Mouse (Mus musculus) embryonic facial prominence, embryonic 15.5 days (tissue): ENCODE results near the gene 1110004F10Rik. TPM values are rescaled to one million over a fixed set of nuclear protein-coding genes. Genes with fewer than 3 reads are reported as not detected.
"Not testable (repeated sequence)": the region's sequence is repeated elsewhere in the genome, so short reads cannot be mapped to it uniquely, and the experiment has no call there.

Source experiments
- ATAC-seq: fragments of 200-750 bp; cut with Nextera tagmentation; 2 replicates; pipeline ENCODE4 v1.8.0; 2017; ENCODE audit warnings: low read depth, moderate TSS enrichment; ENCODE audit not compliant: insufficient number of reproducible peaks, low FRiP score, low TSS enrichment
- H3K27ac ChIP-seq: fragments of 300-500 bp; sonication (generic); replicated peaks from 2 replicates; pipeline ENCODE4 v1.5.1; 2015; ENCODE audit warnings: mild to moderate bottlenecking, inconsistent platforms
- H3K27me3 ChIP-seq: fragments of 300-500 bp; sonication (generic); 2 replicates; pipeline ENCODE4 v1.6.1; 2015; ENCODE audit warnings: inconsistent platforms
- H3K36me3 ChIP-seq: fragments of 300-500 bp; sonication (generic); 2 replicates; pipeline ENCODE4 v1.6.1; 2015; ENCODE audit warnings: mild to moderate bottlenecking, inconsistent platforms
- H3K4me1 ChIP-seq: fragments of 300-500 bp; sonication (generic); 2 replicates; pipeline ENCODE4 v1.6.1; 2015; ENCODE audit warnings: inconsistent platforms
- H3K4me2 ChIP-seq: fragments of 300-500 bp; sonication (generic); replicated peaks from 2 replicates; pipeline ENCODE4 v1.6.1; 2015; ENCODE audit warnings: mild to moderate bottlenecking, inconsistent platforms
- H3K4me3 ChIP-seq: fragments of 300-500 bp; sonication (generic); replicated peaks from 2 replicates; pipeline ENCODE4 v1.5.1; 2015; ENCODE audit warnings: mild to moderate bottlenecking, inconsistent platforms
- H3K9ac ChIP-seq: fragments of 300-500 bp; sonication (generic); 2 replicates; pipeline ENCODE4 v1.6.1; 2015; ENCODE audit warnings: inconsistent platforms
- H3K9me3 ChIP-seq: fragments of 300-500 bp; sonication (generic); replicated peaks from 2 replicates; pipeline ENCODE4 v1.6.1; 2016; ENCODE audit warnings: inconsistent platforms
- WGBS: fragments of 180-500 bp; shearing (Covaris S2); methylation state at CpG from one replicate; pipeline ENCODE4 v1.1.7; 2015; 5-methylcytosine and 5-hydroxymethylcytosine counted together
- polyA plus RNA-seq: library from polyadenylated mRNA; unstranded; fragments of >200 nt; fragmentation: Nextera tagmentation; extraction: Ambion mirVana; gene quantifications from 2 replicates; pipeline ENCODE4 v1.2.1, GENCODE M21; 2015

Gene 1110004F10Rik
- polyA plus RNA-seq, 1 experiment from 2014 or later: 252 TPM

- H3K27me3 ChIP-seq: peaks cover 67% of the 10 kb centered on the region
- ATAC-seq: no peak
Observed at GRCm38 (mm10) chr7:116036591-116037555, 2.3 kb upstream of the 1110004F10Rik start.

GRCm38 (mm10) chr7:116038024-116038423 lies 1.2 kb upstream of the 1110004F10Rik start:
- Histone ChIP-seq H3K9me3 (no peaks in the 10 kb centered on the region), H3K4me1 (peaks cover 40% of the 10 kb centered on the region), H3K4me2 (peak overlapping the region; percentile 91), H3K27ac (no peak overlapping the region), H3K4me3 (peak overlapping the region; percentile 48), H3K27me3 (peaks cover 67% of the 10 kb centered on the region), H3K9ac (no peak overlapping the region), H3K36me3 (no peaks in the 10 kb centered on the region)
- no peak for ATAC-seq
- 2% methylated on average over 13 of the region's 13 CpGs for WGBS

More at GRCm38 (mm10) chr7:116036591-116037555, 2.3 kb upstream of the 1110004F10Rik start:
- Histone ChIP-seq H3K4me1 (peaks cover 41% of the 10 kb centered on the region), H3K36me3 (no peaks in the 10 kb centered on the region), H3K4me3 (peak overlapping the region; percentile 48), H3K4me2 (peak overlapping the region; percentile 24; the same call in 1 of the 2 replicates), H3K9ac (no peak overlapping the region), H3K27ac (no peak overlapping the region), H3K9me3 (no peaks in the 10 kb centered on the region)
- 36% methylated on average over 18 of the region's 18 CpGs for WGBS

- Histone ChIP-seq H3K27me3 (peaks cover 67% of the 10 kb centered on the region), H3K4me1 (peaks cover 37% of the 10 kb centered on the region), H3K27ac (peak within 1 kb of the TSS; percentile 61), H3K4me2 (peak within 1 kb of the TSS; percentile 91), H3K9me3 (no peaks in the 10 kb centered on the region), H3K4me3 (peak within 1 kb of the TSS; percentile 48), H3K9ac (peak within 1 kb of the TSS; percentile 28; the same call in 1 of the 2 replicates), H3K36me3 (no peaks in the 10 kb centered on the region)
- no peak for ATAC-seq
- WGBS: 1% methylated on average over 11 of the region's 11 CpGs
Observed at GRCm38 (mm10) chr7:116038511-116038910, 686 bp upstream of the 1110004F10Rik start, which contains the start of gene Sox6. Gene Sox6 (minus strand): TSS chr7:116038796.

GRCm38 (mm10) chr7:116039538-116040466 lies 605 bp downstream of the 1110004F10Rik start:
- Histone ChIP-seq H3K9me3 (no peaks in the 10 kb centered on the region), H3K4me2 (peak overlapping the region; percentile 91), H3K9ac (peak overlapping the region; percentile 28), H3K27ac (peak overlapping the region; percentile 61), H3K27me3 (peaks cover 57% of the 10 kb centered on the region), H3K4me3 (peak overlapping the region; percentile 48), H3K4me1 (peaks cover 24% of the 10 kb centered on the region), H3K36me3 (no peaks in the 10 kb centered on the region)
- ATAC-seq: peak; percentile 61; the same call in 1 of the 2 replicates
- under 1% methylated on average over 48 of the region's 48 CpGs for WGBS

- peak overlapping the region; percentile 48 for H3K4me3 ChIP-seq
- WGBS: 18% methylated on average over 15 of the region's 15 CpGs
Observed at GRCm38 (mm10) chr7:116040470-116041019, 1.3 kb downstream of the 1110004F10Rik start.

GRCm38 (mm10) chr7:116060739-116061138 lies 21.5 kb downstream of the 1110004F10Rik start:
- ATAC-seq: no peak
- 0 out of 2 replicates have a peak, but pooled peaks cover 3% of the 10 kb centered on the region for H3K27me3 ChIP-seq
- H3K4me3 ChIP-seq: no peak overlapping the region
- H3K9me3 ChIP-seq: no peaks in the 10 kb centered on the region
- WGBS: 46% methylated on average over 1 of the region's 1 CpGs
- H3K9ac ChIP-seq: no peak overlapping the region
- H3K27ac ChIP-seq: no peak overlapping the region
- no peaks in the 10 kb centered on the region for H3K4me1 ChIP-seq
- no peaks in the 10 kb centered on the region for H3K36me3 ChIP-seq
- H3K4me2 ChIP-seq: no peak overlapping the region

More at GRCm38 (mm10) chr7:116040470-116041019, 1.3 kb downstream of the 1110004F10Rik start:
- Histone ChIP-seq H3K4me2 (peak overlapping the region; percentile 91), H3K9me3 (no peaks in the 10 kb centered on the region), H3K36me3 (no peaks in the 10 kb centered on the region), H3K27me3 (peaks cover 50% of the 10 kb centered on the region), H3K4me1 (peaks cover 22% of the 10 kb centered on the region), H3K27ac (no peak overlapping the region), H3K9ac (no peak overlapping the region)
- ATAC-seq: no peak

GRCm38 (mm10) chr7:116084366-116084765 lies 45.2 kb downstream of the 1110004F10Rik start, which contains the start of gene Gm4353:
Gene Gm4353 (minus strand): TSS chr7:116084635.
- 96% methylated on average over 11 of the region's 11 CpGs for WGBS
- ATAC-seq, H3K27ac ChIP-seq, H3K4me1 ChIP-seq, H3K4me3 ChIP-seq, H3K36me3 ChIP-seq, H3K9me3 ChIP-seq, H3K27me3 ChIP-seq, H3K9ac ChIP-seq, H3K4me2 ChIP-seq: not testable (repeated sequence)

GRCm38 (mm10) chr7:116092710-116093465 lies 53.7 kb downstream of the 1110004F10Rik start:
- ATAC-seq: peak; percentile 100
- H3K4me3 ChIP-seq: peak overlapping the region; percentile 73
- WGBS: 0% methylated on average over 38 of the region's 38 CpGs

GRCm38 (mm10) chr7:116093466-116093850 lies 54.3 kb downstream of the 1110004F10Rik start:
- whole genome bisulfite sequencing: under 1% methylated on average over 19 of the region's 19 CpGs
- H3K9me3 ChIP-seq: no peaks in the 10 kb centered on the region
- peak overlapping the region; percentile 73 for H3K4me3 ChIP-seq
- peak overlapping the region; percentile 71 for H3K4me2 ChIP-seq
- ATAC-seq: peak; percentile 83
- peak overlapping the region; percentile 93 for H3K27ac ChIP-seq
- H3K36me3 ChIP-seq: no peaks in the 10 kb centered on the region
- H3K27me3 ChIP-seq: no peaks in the 10 kb centered on the region
- H3K4me1 ChIP-seq: peaks cover 11% of the 10 kb centered on the region
- H3K9ac ChIP-seq: peak overlapping the region; percentile 59

More at GRCm38 (mm10) chr7:116092710-116093465, 53.7 kb downstream of the 1110004F10Rik start:
- peaks cover 11% of the 10 kb centered on the region for H3K4me1 ChIP-seq
- H3K9ac ChIP-seq: peak overlapping the region; percentile 59
- H3K36me3 ChIP-seq: no peaks in the 10 kb centered on the region
- H3K27me3 ChIP-seq: no peaks in the 10 kb centered on the region
- peak overlapping the region; percentile 93 for H3K27ac ChIP-seq
- no peaks in the 10 kb centered on the region for H3K9me3 ChIP-seq
- peak overlapping the region; percentile 71 for H3K4me2 ChIP-seq
